Mouse (Mus musculus): ENCODE measurements at regions not wholly inside any gene's neighbourhood (a gene's known extent, or its start where the extent isn't known, plus 50 kb on each side); places are given as distances from the start of the nearest gene placed in this dataset.

GRCm38 (mm10) chr4:12230731-12231130 lies 58.9 kb upstream of the Fam92a start:
- no peak for TF ChIP-seq POLR2AphosphoS2 (IDR thresholded peaks at IDR 0.05; ENCODE audit: insufficient read length, low read depth)
- TF ChIP-seq TCF3 (IDR thresholded peaks at IDR 0.05; ENCODE audit: insufficient read length, low read depth): no peak
